Mouse (Mus musculus) CH12.LX (cell line): ENCODE results near the gene Agap3.

Source experiments
- CTCF ChIP-seq, 2 experiments: IDR thresholded peaks in 1 of 2; conservative IDR thresholded peaks in 1 of 2; 2 replicates each; pipeline ENCODE4 v1.5.1; 2011 to 2012; ENCODE audit warnings: low read depth in 2 of 2, low read length in 2 of 2, improper control_type of control experiment in 1 of 2, inconsistent platforms in 1 of 2, mild to moderate bottlenecking in 1 of 2, moderate library complexity in 1 of 2
- MAFK ChIP-seq: IDR thresholded peaks from 2 replicates; pipeline ENCODE4 v1.6.1; 2011; ENCODE audit warnings: low read length, improper control_type of control experiment; ENCODE audit not compliant: insufficient replicate concordance
- MAZ ChIP-seq: IDR thresholded peaks from 2 replicates; pipeline ENCODE4 v1.6.1; 2012; ENCODE audit warnings: low read depth, mild to moderate bottlenecking, inconsistent platforms, low read length, improper control_type of control experiment, moderate library complexity
- POLR2A ChIP-seq: IDR thresholded peaks from 2 replicates; pipeline ENCODE4 v1.6.1; 2011; ENCODE audit warnings: low read depth, mild to moderate bottlenecking, improper control_type of control experiment, low read length
- RCOR1 ChIP-seq: conservative IDR thresholded peaks from 2 replicates; pipeline ENCODE4 v1.6.1; 2012; ENCODE audit warnings: low read depth, mild to moderate bottlenecking, inconsistent platforms, low read length, improper control_type of control experiment

GRCm38 (mm10) chr5:24474723-24475261 lies 22.8 kb downstream of the Agap3 start:
- TF ChIP-seq POLR2A (no peak), MAFK (no peak), CTCF (conservative IDR thresholded peaks at IDR 0.05 in 1 of 2, IDR thresholded peaks at IDR 0.05 in 1 of 2; ENCODE audit: low read depth in 2 of 2, low read length in 2 of 2) (no peak), RCOR1 (no peak), MAZ (no peak)
